Mouse (Mus musculus): ENCODE measurements around the gene Klrc2. TPM values are rescaled to one million over a fixed set of nuclear protein-coding genes. Genes with fewer than 3 reads are reported as not detected.
"Not testable (repeated sequence)": the region's sequence is repeated elsewhere in the genome, so short reads cannot be mapped to it uniquely, and the experiment has no call there.

The Klrc2 gene
- polyA plus RNA-seq (2015; fragmentation: Nextera tagmentation; extraction: Ambion mirVana) = not detected in 2 replicates

GRCm38 (mm10) chr6:129660589-129660988, at the start of gene Klrc2:
Klrc2 (minus strand) TSS chr6:129660689.
- H3K36me3 ChIP-seq; H3K27ac ChIP-seq (replicated peaks); ATAC-seq (replicated peaks); H3K27me3 ChIP-seq; H3K9ac ChIP-seq (replicated peaks); H3K4me3 ChIP-seq; H3K9me3 ChIP-seq; H3K4me2 ChIP-seq (replicated peaks); H3K4me1 ChIP-seq: not testable (repeated sequence)
- WGBS = 80% methylated on average over 4 of the region's 4 CpGs

- H3K4me3 ChIP-seq; H3K4me2 ChIP-seq (replicated peaks); H3K4me1 ChIP-seq; H3K27me3 ChIP-seq; H3K9ac ChIP-seq (replicated peaks); ATAC-seq (replicated peaks); H3K27ac ChIP-seq (replicated peaks); H3K36me3 ChIP-seq: not testable (repeated sequence)
- 85% methylated on average over 10 of the region's 10 CpGs for WGBS
- 0 out of 2 replicates have a peak, but pooled peaks cover 10% of the 10 kb centered on the region for H3K9me3 ChIP-seq
Observed at GRCm38 (mm10) chr6:129691436-129691835, 30.9 kb upstream of the Klrc2 start.

- Histone ChIP-seq H3K9ac (replicated peaks) (no peak overlapping the region), H3K4me1 (no peaks in the 10 kb centered on the region), H3K27ac (replicated peaks) (no peak overlapping the region), H3K9me3 (no peaks in the 10 kb centered on the region), H3K27me3 (no peaks in the 10 kb centered on the region), H3K36me3 (no peaks in the 10 kb centered on the region), H3K4me3 (no peak overlapping the region), H3K4me2 (replicated peaks) (no peak overlapping the region)
- 76% methylated on average over 1 of the region's 1 CpGs for WGBS
- ATAC-seq (replicated peaks) = no peak
Observed at GRCm38 (mm10) chr6:129680379-129680778, 19.9 kb upstream of the Klrc2 start.

GRCm38 (mm10) chr6:129678873-129679272, 18.4 kb upstream of the Klrc2 start, which contains the start of gene Klrc1:
Klrc1 (minus strand) TSS chr6:129678973.
- H3K9ac ChIP-seq (replicated peaks) = no peak within 1 kb of the TSS
- no peak within 1 kb of the TSS for H3K4me2 ChIP-seq (replicated peaks)
- H3K36me3 ChIP-seq = no peaks in the 10 kb centered on the region

GRCm38 (mm10) chr6:129661301-129661700, 812 bp upstream of the Klrc2 start:
- WGBS = 100% methylated on average over 1 of the region's 3 CpGs
- H3K27me3 ChIP-seq; H3K4me3 ChIP-seq; H3K4me2 ChIP-seq (replicated peaks); H3K27ac ChIP-seq (replicated peaks); H3K9me3 ChIP-seq; H3K9ac ChIP-seq (replicated peaks); H3K36me3 ChIP-seq; ATAC-seq (replicated peaks); H3K4me1 ChIP-seq: not testable (repeated sequence)

More at GRCm38 (mm10) chr6:129678873-129679272, 18.4 kb upstream of the Klrc2 start, which contains the start of gene Klrc1:
- 90% methylated on average over 3 of the region's 3 CpGs for WGBS
- H3K27me3 ChIP-seq = no peaks in the 10 kb centered on the region
- no peaks in the 10 kb centered on the region for H3K4me1 ChIP-seq
- no peak within 1 kb of the TSS for H3K4me3 ChIP-seq
- H3K9me3 ChIP-seq = no peaks in the 10 kb centered on the region
- no peak within 1 kb of the TSS for H3K27ac ChIP-seq (replicated peaks)
- no peak for ATAC-seq (replicated peaks)

GRCm38 (mm10) chr6:129644054-129644453, 16.4 kb downstream of the Klrc2 start:
- H3K27ac ChIP-seq (replicated peaks); H3K4me3 ChIP-seq; H3K27me3 ChIP-seq; H3K36me3 ChIP-seq; H3K4me1 ChIP-seq; ATAC-seq (replicated peaks); H3K4me2 ChIP-seq (replicated peaks); H3K9me3 ChIP-seq; H3K9ac ChIP-seq (replicated peaks): not testable (repeated sequence)
- 77% methylated on average over 2 of the region's 3 CpGs for WGBS

GRCm38 (mm10) chr6:129643237-129643636, 17.3 kb downstream of the Klrc2 start, which contains the start of gene Klrc3:
Klrc3 (minus strand) TSS chr6:129643337.
- H3K9me3 ChIP-seq; H3K4me3 ChIP-seq; H3K27ac ChIP-seq (replicated peaks); ATAC-seq (replicated peaks); H3K4me2 ChIP-seq (replicated peaks); H3K9ac ChIP-seq (replicated peaks); H3K27me3 ChIP-seq; H3K36me3 ChIP-seq; H3K4me1 ChIP-seq: not testable (repeated sequence)
- 85% methylated on average over 3 of the region's 3 CpGs for WGBS

GRCm38 (mm10) chr6:129631046-129631445, 29.4 kb downstream of the Klrc2 start:
- 87% methylated on average over 2 of the region's 2 CpGs for WGBS
- not testable (repeated sequence) for H3K4me2 ChIP-seq (replicated peaks); H3K9me3 ChIP-seq; H3K9ac ChIP-seq (replicated peaks); H3K27me3 ChIP-seq; ATAC-seq (replicated peaks); H3K4me3 ChIP-seq; H3K36me3 ChIP-seq; H3K4me1 ChIP-seq; H3K27ac ChIP-seq (replicated peaks)

GRCm38 (mm10) chr6:129623735-129624134, 36.8 kb downstream of the Klrc2 start, which contains the start of gene Klrk1:
Klrk1 (minus strand) TSS chr6:129623864.
- Histone ChIP-seq H3K4me3 (no peak within 1 kb of the TSS), H3K4me1 (no peaks in the 10 kb centered on the region), H3K9me3 (no peaks in the 10 kb centered on the region), H3K27ac (replicated peaks) (no peak within 1 kb of the TSS), H3K4me2 (replicated peaks) (no peak within 1 kb of the TSS), H3K36me3 (no peaks in the 10 kb centered on the region), H3K27me3 (no peaks in the 10 kb centered on the region), H3K9ac (replicated peaks) (no peak within 1 kb of the TSS)
- WGBS = 85% methylated on average over 4 of the region's 4 CpGs
- ATAC-seq (replicated peaks) = no peak

- H3K27ac ChIP-seq (replicated peaks) = no peak overlapping the region
- no peaks in the 10 kb centered on the region for H3K36me3 ChIP-seq
- H3K9ac ChIP-seq (replicated peaks) = no peak overlapping the region
- no peak overlapping the region for H3K4me2 ChIP-seq (replicated peaks)
- no peaks in the 10 kb centered on the region for H3K27me3 ChIP-seq
- no peaks in the 10 kb centered on the region for H3K4me1 ChIP-seq
- no peak overlapping the region for H3K4me3 ChIP-seq
- no peak for ATAC-seq (replicated peaks)
- H3K9me3 ChIP-seq = no peaks in the 10 kb centered on the region
Observed at GRCm38 (mm10) chr6:129608372-129608771, 52.1 kb downstream of the Klrc2 start.

Small RNA genes within 50 kb of the gene (microRNA-seq; reads per million reads assigned to microRNA genes)
- not detected for gene Mir680-1

Other genes starting within 250 kb of the Klrc2 start
- 0.92 and 1.5 TPM in 2 replicates for gene Clec1a, start 208.7 kb downstream of the Klrc2 start, polyA plus RNA-seq (2015; fragmentation: Nextera tagmentation; extraction: Ambion mirVana)
- not detected in 2 replicates for gene Olr1, start 153.5 kb downstream of the Klrc2 start, polyA plus RNA-seq (2015; fragmentation: Nextera tagmentation; extraction: Ambion mirVana)
- not detected in 2 replicates for gene Tmem52b, start 148.1 kb downstream of the Klrc2 start, polyA plus RNA-seq (2015; fragmentation: Nextera tagmentation; extraction: Ambion mirVana)
- 186 and 197 TPM in 2 replicates for gene Gabarapl1, start 127.5 kb downstream of the Klrc2 start, polyA plus RNA-seq (2015; fragmentation: Nextera tagmentation; extraction: Ambion mirVana)
- not detected in 2 replicates for gene Klre1, start 82.8 kb downstream of the Klrc2 start, polyA plus RNA-seq (2015; fragmentation: Nextera tagmentation; extraction: Ambion mirVana)
- not detected in 2 replicates for gene Klrd1, start 68.9 kb downstream of the Klrc2 start, polyA plus RNA-seq (2015; fragmentation: Nextera tagmentation; extraction: Ambion mirVana)
- 0.11 and 0.17 TPM in 2 replicates for gene Klrk1, start 36.8 kb downstream of the Klrc2 start, polyA plus RNA-seq (2015; fragmentation: Nextera tagmentation; extraction: Ambion mirVana)
- gene Klrc3, start 17.4 kb downstream of the Klrc2 start, polyA plus RNA-seq (2015; fragmentation: Nextera tagmentation; extraction: Ambion mirVana) = not detected in 2 replicates
- not detected in 2 replicates for gene Klrc1, start 18.3 kb upstream of the Klrc2 start, polyA plus RNA-seq (2015; fragmentation: Nextera tagmentation; extraction: Ambion mirVana)
- not detected in 2 replicates for gene Klri1, start 56.4 kb upstream of the Klrc2 start, polyA plus RNA-seq (2015; fragmentation: Nextera tagmentation; extraction: Ambion mirVana)
- gene Klri2, start 79.8 kb upstream of the Klrc2 start, polyA plus RNA-seq (2015; fragmentation: Nextera tagmentation; extraction: Ambion mirVana) = not detected in 2 replicates
- gene Gm156, start 123.6 kb upstream of the Klrc2 start, polyA plus RNA-seq (2015; fragmentation: Nextera tagmentation; extraction: Ambion mirVana) = not detected in 2 replicates
- not detected in 2 replicates for gene Gm17631, start 202.0 kb upstream of the Klrc2 start, polyA plus RNA-seq (2015; fragmentation: Nextera tagmentation; extraction: Ambion mirVana)
- gene Klra17, start 216.0 kb upstream of the Klrc2 start, polyA plus RNA-seq (2015; fragmentation: Nextera tagmentation; extraction: Ambion mirVana) = not detected in 2 replicates

Measured in forebrain, embryonic 15.5 days (tissue).